Mouse (Mus musculus) regulatory T cell (primary cell): ENCODE results near the gene Glce.

Experiments used
- in situ Hi-C: fragments of 300-600 bp; cut with MboI, MseI; formaldehyde crosslinking; loops from one replicate; pipeline ENCODE4 v1.15.1; 2025; ENCODE audit warnings: high pct_unique_total_duplicates

The Glce gene

GRCm38 (mm10) chr9:62028072-62028471, 94.4 kb downstream of the Glce start:
- in situ Hi-C loops = loop anchor here (10.0 kb wide), 1 partner anchor 1147 kb away; no protein-coding TSS in a partner anchor

GRCm38 (mm10) chr9:62026600-62026999, 95.9 kb downstream of the Glce start, which contains the start of gene Paqr5:
Paqr5 (minus strand) TSS chr9:62026856.
- in situ Hi-C loops = loop anchor here (10.0 kb wide), 1 partner anchor 1148 kb away; no protein-coding TSS in a partner anchor

GRCm38 (mm10) chr9:62025056-62025455, 97.4 kb downstream of the Glce start:
- in situ Hi-C loops = loop anchor here (10.0 kb wide), 1 partner anchor 1150 kb away; no protein-coding TSS in a partner anchor

- in situ Hi-C loops = loop anchor here (10.0 kb wide), 1 partner anchor 1151 kb away; no protein-coding TSS in a partner anchor
These were observed 98.6 kb downstream of the Glce start for GRCm38 (mm10) chr9:62023879-62024278.

GRCm38 (mm10) chr9:62022961-62023680, 99.3 kb downstream of the Glce start:
- in situ Hi-C loops = loop anchor here (10.0 kb wide), 1 partner anchor 1152 kb away; no protein-coding TSS in a partner anchor

GRCm38 (mm10) chr9:62021583-62022120, 100.8 kb downstream of the Glce start:
- in situ Hi-C loops = loop anchor here (10.0 kb wide), 1 partner anchor 1153 kb away; no protein-coding TSS in a partner anchor

GRCm38 (mm10) chr9:62020259-62020658, 102.2 kb downstream of the Glce start:
- in situ Hi-C loops = loop anchor here (10.0 kb wide), 1 partner anchor 1155 kb away; no protein-coding TSS in a partner anchor

- in situ Hi-C loops = no loop called here
These were observed 104.0 kb downstream of the Glce start for GRCm38 (mm10) chr9:62018229-62019093.

GRCm38 (mm10) chr9:62017329-62017728, 105.1 kb downstream of the Glce start:
- in situ Hi-C loops = no loop called here

GRCm38 (mm10) chr9:62015504-62015903, 107.0 kb downstream of the Glce start:
- in situ Hi-C loops = no loop called here

GRCm38 (mm10) chr9:62013316-62014097, 108.9 kb downstream of the Glce start:
- in situ Hi-C loops = no loop called here

GRCm38 (mm10) chr9:62008360-62008759, 114.1 kb downstream of the Glce start:
- in situ Hi-C loops = no loop called here
